Mouse (Mus musculus): ENCODE measurements around the gene Mdm4. TPM values are rescaled to one million over a fixed set of nuclear protein-coding genes. Genes with fewer than 3 reads are reported as not detected.
"Not testable (repeated sequence)": the region's sequence is repeated elsewhere in the genome, so short reads cannot be mapped to it uniquely, and the experiment has no call there.

The Mdm4 gene
- total RNA-seq, 1 experiment: 136 TPM

DNA sequence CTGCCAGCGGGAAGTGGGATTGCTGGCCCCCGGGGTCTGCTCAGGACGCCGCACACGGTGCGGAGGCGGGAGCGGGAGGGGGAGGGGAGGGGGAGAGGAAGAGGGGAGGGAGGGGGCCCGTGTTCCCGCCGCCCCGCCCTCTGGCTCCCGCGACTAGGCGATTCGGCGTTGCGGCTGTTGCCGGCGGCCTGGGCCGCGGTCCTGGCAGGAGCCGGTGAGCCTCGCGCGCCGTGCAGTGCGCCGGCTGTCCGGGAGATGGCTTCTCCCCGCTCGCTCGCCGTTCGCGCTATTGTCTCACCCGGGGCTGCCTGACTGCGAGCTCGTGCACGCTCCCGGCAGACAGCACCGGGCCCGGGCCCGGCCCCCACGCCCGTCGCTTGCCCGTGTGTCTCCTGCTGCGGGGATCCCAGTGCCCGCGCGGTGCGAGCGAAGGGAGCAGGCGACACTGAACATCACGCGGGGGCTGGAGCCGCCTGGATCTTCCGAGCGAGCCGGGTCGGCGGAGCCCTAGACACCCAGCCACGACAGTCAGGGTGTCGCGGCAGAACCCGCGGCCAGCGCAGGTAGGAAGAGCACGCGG is 15.6 kb upstream of the Mdm4 start:
- peak overlapping the region; percentile 73 to 80 for H3K4me3 ChIP-seq (ENCODE audit: insufficient read depth in 1 of 2, low read depth in 1 of 2, low read length in 2 of 2, poor library complexity in 1 of 2, severe bottlenecking in 1 of 2)
- in situ Hi-C loops (cut with MboI; ENCODE audit: low sequenced_read_pairs in 2 of 2, unreplicated experiment in 2 of 2): loop anchor here (25.0 kb wide), 1 partner anchor 91 kb away; the partner anchor contains the start of gene Ppp1r15b (in 2 of the 2)
- DNase-seq (ENCODE audit: low read depth, low spot score): no peak
- no peak overlapping the region for H3K27ac ChIP-seq (ENCODE audit: insufficient read depth, low read depth, low read length, poor library complexity, severe bottlenecking)
- no peak for TF ChIP-seq CHD2 (IDR thresholded peaks at IDR 0.05; ENCODE audit: low read depth, low read length)
- TF ChIP-seq HCFC1 (IDR thresholded peaks at IDR 0.05; ENCODE audit: borderline replicate concordance, insufficient read depth, low read length): no peak; the same call in 1 of the 2 replicates
- no peak for TF ChIP-seq ZC3H11A (IDR thresholded peaks at IDR 0.05; ENCODE audit: borderline replicate concordance, low read depth, low read length)
- TF ChIP-seq MAFK (IDR thresholded peaks at IDR 0.05; ENCODE audit: insufficient read depth, low read depth, low read length): no peak
- TF ChIP-seq ZNF384 (IDR thresholded peaks at IDR 0.05; ENCODE audit: low read depth, low read length): no peak
- H3K9ac ChIP-seq (ENCODE audit: insufficient read depth, low read depth, low read length, poor library complexity, severe bottlenecking): peak overlapping the region; percentile 82
- H3K9me3 ChIP-seq (ENCODE audit: control insufficient read depth, insufficient read depth, low read depth, low read length): no peaks in the 10 kb centered on the region
- peaks cover 6% of the 10 kb centered on the region in 2 experiments; a peak in 3 of 4 replicates for H3K4me1 ChIP-seq (ENCODE audit: control insufficient read depth in 2 of 2, insufficient read depth in 2 of 2, low read length in 2 of 2, poor library complexity in 1 of 2)
- no peaks in the 10 kb centered on the region for H3K36me3 ChIP-seq (ENCODE audit: control insufficient read depth, insufficient read depth, low read length, poor library complexity, severe bottlenecking)

DNA sequence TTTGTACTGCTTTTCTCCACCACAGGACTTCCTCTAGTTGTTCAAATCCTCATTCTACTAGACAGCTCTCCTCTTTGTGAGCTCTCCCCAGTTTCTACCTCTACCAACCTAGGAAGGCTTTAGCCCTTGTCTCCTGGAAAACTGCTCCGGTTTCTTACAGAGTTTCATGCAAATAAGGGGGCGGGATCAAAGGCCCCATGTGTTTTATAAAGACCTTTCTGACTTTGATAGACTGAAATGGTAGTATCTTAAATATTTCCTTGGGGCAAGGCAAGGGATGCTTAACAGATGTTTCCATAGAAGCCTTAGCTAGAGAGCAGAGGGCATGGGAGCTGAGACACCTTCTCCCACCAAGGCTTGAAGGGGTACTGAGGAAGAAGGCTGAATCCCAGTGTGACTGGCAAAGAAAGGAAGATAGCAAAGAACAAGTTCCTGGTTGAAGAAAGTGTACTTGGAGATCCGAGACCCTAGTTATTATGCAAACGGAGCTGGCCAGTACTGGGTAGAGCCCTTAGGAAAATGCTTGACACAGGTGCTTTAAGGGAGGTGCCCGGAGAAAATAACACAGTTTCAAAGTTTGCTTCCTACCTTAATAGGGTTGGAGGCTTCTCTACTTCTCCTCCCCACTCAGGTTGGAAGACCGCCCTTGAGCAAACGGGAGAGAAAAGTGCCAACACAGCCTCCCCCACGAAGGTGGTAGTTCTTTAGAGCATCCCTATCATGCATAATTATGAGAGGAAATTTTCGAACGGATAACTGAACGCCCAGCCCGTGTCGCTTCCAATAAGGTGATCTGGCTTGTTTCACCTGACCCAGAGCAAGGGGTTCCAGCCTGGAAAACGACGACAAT is 14.9 kb upstream of the Mdm4 start, which contains the start of gene Pik3c2b:
Gene Pik3c2b (plus strand): TSS at position 657 of the 850 bp plus-strand sequence.
- H3K36me3 ChIP-seq (ENCODE audit: control insufficient read depth, insufficient read depth, low read length, poor library complexity, severe bottlenecking): no peaks in the 10 kb centered on the region
- H3K4me1 ChIP-seq (ENCODE audit: control insufficient read depth in 2 of 2, insufficient read depth in 2 of 2, low read length in 2 of 2, poor library complexity in 1 of 2): peaks cover 6% of the 10 kb centered on the region in 2 experiments; a peak in 3 of 4 replicates
- DNase-seq (ENCODE audit: low read depth, low spot score): no peak
- TF ChIP-seq ZC3H11A (IDR thresholded peaks at IDR 0.05; ENCODE audit: borderline replicate concordance, low read depth, low read length): no peak
- no peak for TF ChIP-seq CHD2 (IDR thresholded peaks at IDR 0.05; ENCODE audit: low read depth, low read length)
- no peak for TF ChIP-seq HCFC1 (IDR thresholded peaks at IDR 0.05; ENCODE audit: borderline replicate concordance, insufficient read depth, low read length)
- TF ChIP-seq MAFK (IDR thresholded peaks at IDR 0.05; ENCODE audit: insufficient read depth, low read depth, low read length): no peak
- no peak for TF ChIP-seq ZNF384 (IDR thresholded peaks at IDR 0.05; ENCODE audit: low read depth, low read length)
- peak within 1 kb of the TSS; percentile 73 to 80 for H3K4me3 ChIP-seq (ENCODE audit: insufficient read depth in 1 of 2, low read depth in 1 of 2, low read length in 2 of 2, poor library complexity in 1 of 2, severe bottlenecking in 1 of 2)
- H3K9me3 ChIP-seq (ENCODE audit: control insufficient read depth, insufficient read depth, low read depth, low read length): no peaks in the 10 kb centered on the region
- 0 out of 2 replicates have a peak within 1 kb of the TSS, but pooled peaks have one; percentile 2 for H3K27ac ChIP-seq (ENCODE audit: insufficient read depth, low read depth, low read length, poor library complexity, severe bottlenecking)
- in situ Hi-C loops (cut with MboI; ENCODE audit: low sequenced_read_pairs in 2 of 2, unreplicated experiment in 2 of 2): loop anchor here (25.0 kb wide), 1 partner anchor 92 kb away; the partner anchor contains the start of gene Ppp1r15b (in 2 of the 2)
- H3K9ac ChIP-seq (ENCODE audit: insufficient read depth, low read depth, low read length, poor library complexity, severe bottlenecking): peak within 1 kb of the TSS; percentile 82

DNA sequence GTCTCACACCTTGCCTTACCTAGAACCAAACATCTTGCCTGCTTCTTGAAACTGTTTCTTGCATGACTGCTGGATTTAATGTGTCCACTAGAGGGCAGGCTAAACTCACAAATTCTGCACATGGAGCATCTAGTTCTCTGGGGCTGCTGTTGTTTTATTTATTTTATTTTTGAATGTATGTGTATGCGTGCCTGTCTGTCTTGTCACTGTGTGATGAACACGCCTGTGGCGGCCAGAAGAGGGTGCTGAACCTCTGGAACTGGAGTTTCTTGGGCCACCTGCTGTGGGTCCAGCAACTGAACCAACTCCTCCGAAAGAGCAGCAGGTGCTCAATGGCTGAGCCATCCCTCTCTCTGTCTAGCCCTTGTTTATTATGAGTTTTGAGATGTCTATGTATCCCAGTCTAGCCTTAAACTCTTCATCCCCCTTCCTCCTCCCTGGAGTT is 9.2 kb upstream of the Mdm4 start:
- no peak for DNase-seq (ENCODE audit: low read depth, low spot score)
- in situ Hi-C loops (cut with MboI; ENCODE audit: low sequenced_read_pairs in 2 of 2, unreplicated experiment in 2 of 2): loop anchor here (25.0 kb wide), 1 partner anchor 98 kb away; the partner anchor contains the start of gene Ppp1r15b (in 2 of the 2)
- Histone ChIP-seq H3K4me1 (ENCODE audit: control insufficient read depth in 2 of 2, insufficient read depth in 2 of 2, low read length in 2 of 2, poor library complexity in 1 of 2) (no peaks in the 10 kb centered on the region), H3K27ac (ENCODE audit: insufficient read depth, low read depth, low read length, poor library complexity, severe bottlenecking) (no peak overlapping the region), H3K9me3 (ENCODE audit: control insufficient read depth, insufficient read depth, low read depth, low read length) (no peaks in the 10 kb centered on the region), H3K9ac (ENCODE audit: insufficient read depth, low read depth, low read length, poor library complexity, severe bottlenecking) (no peak overlapping the region), H3K4me3 (ENCODE audit: insufficient read depth in 1 of 2, low read depth in 1 of 2, low read length in 2 of 2, poor library complexity in 1 of 2, severe bottlenecking in 1 of 2) (no peak overlapping the region), H3K36me3 (ENCODE audit: control insufficient read depth, insufficient read depth, low read length, poor library complexity, severe bottlenecking) (no peaks in the 10 kb centered on the region)
- TF ChIP-seq ZC3H11A (IDR thresholded peaks at IDR 0.05; ENCODE audit: borderline replicate concordance, low read depth, low read length) (peak; percentile 78; the same call in 1 of the 2 replicates), ZNF384 (IDR thresholded peaks at IDR 0.05; ENCODE audit: low read depth, low read length) (no peak)

DNA sequence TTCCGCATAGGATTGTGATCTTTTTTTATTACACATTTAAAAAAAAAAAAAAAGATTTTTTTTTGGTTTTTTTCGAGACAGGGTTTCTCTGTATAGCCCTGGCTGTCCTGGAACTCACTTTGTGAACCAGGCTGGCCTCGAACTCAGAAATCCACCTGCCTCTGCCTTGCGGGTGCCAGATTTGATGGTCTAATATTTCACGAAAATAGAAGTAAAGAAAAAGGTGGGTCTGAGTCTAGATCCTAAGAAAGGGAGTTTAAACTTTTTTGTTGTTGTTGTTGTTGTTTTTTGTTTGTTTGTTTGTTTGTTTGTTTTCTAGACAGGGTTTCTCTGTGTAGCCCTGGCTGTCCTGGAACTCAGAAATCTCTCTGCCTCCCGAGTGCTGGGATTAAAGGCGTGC is 4.3 kb upstream of the Mdm4 start:
- H3K36me3 ChIP-seq (ENCODE audit: control insufficient read depth, insufficient read depth, low read length, poor library complexity, severe bottlenecking); H3K4me1 ChIP-seq (ENCODE audit: control insufficient read depth in 2 of 2, insufficient read depth in 2 of 2, low read length in 2 of 2, poor library complexity in 1 of 2); H3K9me3 ChIP-seq (ENCODE audit: control insufficient read depth, insufficient read depth, low read depth, low read length); H3K4me3 ChIP-seq (ENCODE audit: insufficient read depth in 1 of 2, low read depth in 1 of 2, low read length in 2 of 2, poor library complexity in 1 of 2, severe bottlenecking in 1 of 2); H3K27ac ChIP-seq (ENCODE audit: insufficient read depth, low read depth, low read length, poor library complexity, severe bottlenecking); H3K9ac ChIP-seq (ENCODE audit: insufficient read depth, low read depth, low read length, poor library complexity, severe bottlenecking); DNase-seq (ENCODE audit: low read depth, low spot score): not testable (repeated sequence)
- in situ Hi-C loops (cut with MboI; ENCODE audit: low sequenced_read_pairs in 2 of 2, unreplicated experiment in 2 of 2): loop anchor here (25.0 kb wide), 1 partner anchor 103 kb away; the partner anchor contains the start of gene Ppp1r15b (in 2 of the 2)

Data from ES-E14 (cell line).